Comparison of ENCODE assay signal across 9 mouse cellular contexts in genomic region chr11:22437851-22438215, GRCm38 (mm10).
DNase-seq lines count a peak whose midpoint lies in the region; ATAC-seq and TF ChIP-seq lines count a peak whose summit lies in the region.
"Had no signal": no experiment of that assay in that cellular context is flagged by ENCODE, and none has a peak within 500 bp of the region (broad histone marks: within the 10 kb centered on the region; RNA-seq: fewer than 3 reads in every experiment).

No protein-coding gene starts in this region.

- 0 out of 2 replicates have a peak, but pooled peaks cover 15% of the 10 kb centered on the region for H3K4me1 ChIP-seq in heart, embryonic 10.5 days
- H3K4me1 ChIP-seq in heart, embryonic 11.5 days (ENCODE audit: control insufficient read depth, insufficient read depth, low read length) = no peaks in the 10 kb centered on the region
- H3K4me1 ChIP-seq in intestine, postnatal 0 days (replicated peaks; ENCODE audit: control insufficient read depth, insufficient read depth, low read length) = peaks cover 9% of the 10 kb centered on the region; the same call in 1 of the 2 replicates
- no peaks in the 10 kb centered on the region for H3K4me1 ChIP-seq in liver, embryonic 16.5 days (ENCODE audit: control insufficient read depth, low read depth, low read length)

- peak; percentile 61 for DNase-seq in heart, embryonic 10.5 days (ENCODE audit: low spot score)
- DNase-seq in gastrocnemius, adult 18-20 months (ENCODE audit: low spot score) = peak; percentile 85
- DNase-seq in cerebellum, adult 18-20 months = no peak
- no peak for DNase-seq in frontal cortex, postnatal 36 days (ENCODE audit: low spot score in 2 of 2)
- DNase-seq in yolk sac, embryonic 10.5 days (ENCODE audit: low spot score) = no peak

- H3K27ac ChIP-seq in heart, embryonic 10.5 days = no peak overlapping the region
- H3K27ac ChIP-seq in heart, embryonic 11.5 days (ENCODE audit: low read depth, low read length) = no peak overlapping the region
- peak overlapping the region; percentile 86 for H3K27ac ChIP-seq in intestine, postnatal 0 days (ENCODE audit: low read depth, low read length)
- H3K27ac ChIP-seq in liver, embryonic 16.5 days (ENCODE audit: low read length) = peak overlapping the region; percentile 84

- no peak for ATAC-seq in heart, embryonic 11.5 days (replicated peaks; ENCODE audit: insufficient number of reproducible peaks, low FRiP score, low TSS enrichment)
- peak; percentile 87 for ATAC-seq in intestine, postnatal 0 days
- ATAC-seq in liver, embryonic 16.5 days (ENCODE audit: low read depth) = peak; percentile 79
- ATAC-seq: CD4-positive, CD25-positive, alpha-beta regulatory T cell, adult 4 months had no signal

- WGBS in heart, embryonic 10.5 days = 85% methylated on average over 5 of the region's 5 CpGs
- WGBS in heart, embryonic 11.5 days (ENCODE audit: insufficient replicate concordance) = 71% methylated on average over 5 of the region's 5 CpGs
- 45% methylated on average over 5 of the region's 5 CpGs for WGBS in intestine, postnatal 0 days
- 58% methylated on average over 5 of the region's 5 CpGs for WGBS in liver, embryonic 16.5 days (ENCODE audit: insufficient replicate concordance)

- no peaks in the 10 kb centered on the region for H3K27me3 ChIP-seq in heart, embryonic 10.5 days (ENCODE audit: insufficient read depth, poor library complexity, severe bottlenecking)
- no peaks in the 10 kb centered on the region for H3K27me3 ChIP-seq in heart, embryonic 11.5 days (ENCODE audit: control insufficient read depth, insufficient read depth, low read length)
- H3K27me3 ChIP-seq in intestine, postnatal 0 days (replicated peaks; ENCODE audit: control insufficient read depth, insufficient read depth, low read length) = no peaks in the 10 kb centered on the region
- H3K27me3 ChIP-seq in liver, embryonic 16.5 days (ENCODE audit: control insufficient read depth, insufficient read depth, low read depth, low read length) = no peaks in the 10 kb centered on the region

- no peak overlapping the region for H3K9ac ChIP-seq in heart, embryonic 11.5 days (ENCODE audit: low read depth, low read length)
- H3K9ac ChIP-seq in intestine, postnatal 0 days (ENCODE audit: low read depth, low read length) = no peak overlapping the region
- no peak overlapping the region for H3K9ac ChIP-seq in liver, embryonic 16.5 days (ENCODE audit: low read depth, low read length)

- H3K9me3 ChIP-seq in heart, embryonic 10.5 days = no peaks in the 10 kb centered on the region
- no peaks in the 10 kb centered on the region for H3K9me3 ChIP-seq in heart, embryonic 11.5 days (replicated peaks; ENCODE audit: control insufficient read depth, low read length)
- no peaks in the 10 kb centered on the region for H3K9me3 ChIP-seq in intestine, postnatal 0 days (ENCODE audit: control insufficient read depth)
- no peaks in the 10 kb centered on the region for H3K9me3 ChIP-seq in liver, embryonic 16.5 days (replicated peaks; ENCODE audit: control insufficient read depth, low read length)

- no peaks in the 10 kb centered on the region for H3K36me3 ChIP-seq in heart, embryonic 10.5 days
- no peaks in the 10 kb centered on the region for H3K36me3 ChIP-seq in heart, embryonic 11.5 days (ENCODE audit: control insufficient read depth, insufficient read depth, low read length)
- no peaks in the 10 kb centered on the region for H3K36me3 ChIP-seq in intestine, postnatal 0 days (ENCODE audit: control insufficient read depth, insufficient read depth)
- no peaks in the 10 kb centered on the region for H3K36me3 ChIP-seq in liver, embryonic 16.5 days (ENCODE audit: control insufficient read depth, insufficient read depth)

- H3K4me3 ChIP-seq in heart, embryonic 10.5 days = no peak overlapping the region
- H3K4me3 ChIP-seq in heart, embryonic 11.5 days (ENCODE audit: low read depth, low read length) = no peak overlapping the region
- no peak overlapping the region for H3K4me3 ChIP-seq in intestine, postnatal 0 days (ENCODE audit: low read depth, low read length)
- H3K4me3 ChIP-seq in liver, embryonic 16.5 days (ENCODE audit: low read depth, low read length) = no peak overlapping the region

- TF ChIP-seq CTCF in intestine, postnatal 0 days (IDR thresholded peaks at IDR 0.05; ENCODE audit: low read depth) = no peak

- no peak overlapping the region for H3K4me2 ChIP-seq in heart, embryonic 11.5 days
- peak overlapping the region; percentile 56 for H3K4me2 ChIP-seq in intestine, postnatal 0 days (replicated peaks; ENCODE audit: low read depth)
- H3K4me2 ChIP-seq in liver, embryonic 16.5 days (ENCODE audit: low read depth, low read length) = peak overlapping the region; percentile 34; the same call in 1 of the 2 replicates

Comparison
In these comparisons a context has a peak if more than half of its experiments do, and no peak if none do; other contexts are left out.
1. DNase-seq: peak in heart, embryonic 10.5 days (single experiment) and gastrocnemius, adult 18-20 months (single experiment); none in cerebellum, adult 18-20 months (0 of 2), frontal cortex, postnatal 36 days (0 of 2) and yolk sac, embryonic 10.5 days (single experiment).
2. H3K27ac ChIP-seq: peak in intestine, postnatal 0 days (single experiment) and liver, embryonic 16.5 days (single experiment); none in heart, embryonic 10.5 days (single experiment) and heart, embryonic 11.5 days (single experiment).